Mouse (Mus musculus) limb, embryonic 14.5 days (tissue): Measurements from ENCODE around the gene Zdhhc12. TPM values are rescaled to one million over a fixed set of nuclear protein-coding genes. Genes with fewer than 3 reads are reported as not detected.

Experiments
- ATAC-seq: fragments of 200-750 bp; cut with Nextera tagmentation; 2 replicates; pipeline ENCODE4 v1.8.0; 2017; ENCODE audit warnings: low read depth, moderate number of reproducible peaks, moderate TSS enrichment; ENCODE audit not compliant: low FRiP score
- DNase-seq: peaks from one replicate; pipeline ENCODE4 v3.0.0-alpha.2; 2015; ENCODE audit warnings: low spot score
- H3K27ac ChIP-seq: fragments of 300-500 bp; sonication (generic); replicated peaks from 2 replicates; pipeline ENCODE4 v1.5.1; 2014; ENCODE audit warnings: low read depth, mild to moderate bottlenecking, low read length, moderate library complexity, mixed read lengths
- H3K27me3 ChIP-seq: fragments of 300-500 bp; sonication (generic); 2 replicates; pipeline ENCODE4 v1.6.1; 2014; ENCODE audit warnings: low read length, mixed read lengths; ENCODE audit not compliant: control insufficient read depth, insufficient read depth
- H3K36me3 ChIP-seq: fragments of 300-500 bp; sonication (generic); 2 replicates; pipeline ENCODE4 v1.6.1; 2014; ENCODE audit warnings: mild to moderate bottlenecking, low read length, moderate library complexity, mixed read lengths; ENCODE audit not compliant: control insufficient read depth, insufficient read depth
- H3K4me1 ChIP-seq: fragments of 300-500 bp; sonication (generic); 2 replicates; pipeline ENCODE4 v1.6.1; 2014; ENCODE audit warnings: antibody characterized with exemption, low read length, mixed read lengths; ENCODE audit not compliant: control insufficient read depth, insufficient read depth
- H3K4me2 ChIP-seq: fragments of 300-500 bp; sonication (generic); replicated peaks from 2 replicates; pipeline ENCODE4 v1.6.1; 2014; ENCODE audit warnings: low read depth, mild to moderate bottlenecking, low read length, moderate library complexity; ENCODE audit not compliant: severe bottlenecking
- H3K4me3 ChIP-seq: fragments of 300-500 bp; sonication (generic); replicated peaks from 2 replicates; pipeline ENCODE4 v1.5.1; 2014; ENCODE audit warnings: low read length
- H3K9ac ChIP-seq: fragments of 300-500 bp; sonication (generic); 2 replicates; pipeline ENCODE4 v1.6.1; 2014; ENCODE audit warnings: mild to moderate bottlenecking, low read depth, low read length, moderate library complexity; ENCODE audit not compliant: severe bottlenecking
- H3K9me3 ChIP-seq: fragments of 300-500 bp; sonication (generic); 2 replicates; pipeline ENCODE4 v1.6.1; 2016; ENCODE audit warnings: low read length; ENCODE audit not compliant: control insufficient read depth
- POLR2A ChIP-seq: fragments of 200-500 bp; IDR thresholded peaks from 2 replicates; pipeline ENCODE4 v1.8.0; 2012; ENCODE audit warnings: inconsistent platforms, mild to moderate bottlenecking, moderate library complexity, borderline replicate concordance; ENCODE audit not compliant: insufficient read depth, insufficient read length; ENCODE audit errors: extremely low read depth
- WGBS: fragments of 180-500 bp; shearing (Covaris S2); extraction: QIAGEN DNeasy Blood & Tissue Kit; methylation state at CpG from one replicate; pipeline ENCODE4 v1.1.7; 2014; 5-methylcytosine and 5-hydroxymethylcytosine counted together
- polyA plus RNA-seq, 2 experiments: library from polyadenylated mRNA; depleted of rRNA in 1 of 2; stranded (reverse) in 1 of 2; unstranded in 1 of 2; fragments of >200 nt; fragmentation: Nextera tagmentation in 1 of 2; extraction: Ambion mirVana in 1 of 2; gene quantifications; 2 replicates each; pipeline versions ENCODE4 v1.2.1 to v1.2.3; 2012 to 2014

The Zdhhc12 gene
- polyA plus RNA-seq, 2 experiments: 21.9 to 53.2 TPM

DNA sequence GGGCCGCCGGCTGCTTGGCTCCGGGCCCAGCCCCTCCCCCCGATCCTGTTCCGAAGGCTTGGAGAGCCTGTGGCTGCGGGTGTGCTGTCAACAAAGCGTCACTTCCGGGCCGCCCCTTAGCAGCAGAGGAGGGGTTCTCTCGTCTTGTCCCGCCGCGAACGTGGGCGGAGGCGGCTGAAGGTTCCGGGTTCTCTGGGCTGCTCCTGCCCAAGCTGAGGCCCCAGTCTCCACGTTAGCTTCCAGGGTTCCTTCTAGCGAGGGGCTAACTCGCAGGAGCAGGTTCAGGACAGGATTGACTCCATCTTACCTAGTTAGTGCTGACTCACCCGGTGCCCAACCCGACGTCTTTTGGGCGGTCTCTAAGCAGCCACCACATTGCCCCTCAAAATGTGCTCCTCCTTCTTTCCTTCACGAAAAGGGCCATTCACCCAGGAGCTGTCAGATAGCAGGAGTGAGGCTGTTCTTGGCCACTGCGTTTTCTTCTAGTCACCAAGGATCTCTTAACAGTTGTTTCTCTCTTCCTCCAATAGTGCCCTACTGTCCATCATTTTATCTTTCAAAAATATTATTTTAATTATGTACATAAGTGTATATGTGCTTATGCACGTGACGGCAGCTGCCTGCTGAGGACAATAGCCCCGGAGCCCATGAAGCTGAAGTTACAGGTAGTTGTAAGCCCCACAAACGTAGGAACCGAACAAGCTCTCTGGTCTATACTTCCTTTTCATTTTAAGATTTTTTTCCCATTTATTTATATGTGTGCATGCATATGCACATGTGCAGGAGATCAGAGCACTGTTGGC, 31.2 kb upstream of the Zdhhc12 start, which contains the start of gene Zer1:
TSS of gene Zer1 (minus strand) at position 114 of the 803 bp plus-strand sequence.
- ATAC-seq: peak; percentile 97
- peaks cover 14% of the 10 kb centered on the region for H3K36me3 ChIP-seq

DNA sequence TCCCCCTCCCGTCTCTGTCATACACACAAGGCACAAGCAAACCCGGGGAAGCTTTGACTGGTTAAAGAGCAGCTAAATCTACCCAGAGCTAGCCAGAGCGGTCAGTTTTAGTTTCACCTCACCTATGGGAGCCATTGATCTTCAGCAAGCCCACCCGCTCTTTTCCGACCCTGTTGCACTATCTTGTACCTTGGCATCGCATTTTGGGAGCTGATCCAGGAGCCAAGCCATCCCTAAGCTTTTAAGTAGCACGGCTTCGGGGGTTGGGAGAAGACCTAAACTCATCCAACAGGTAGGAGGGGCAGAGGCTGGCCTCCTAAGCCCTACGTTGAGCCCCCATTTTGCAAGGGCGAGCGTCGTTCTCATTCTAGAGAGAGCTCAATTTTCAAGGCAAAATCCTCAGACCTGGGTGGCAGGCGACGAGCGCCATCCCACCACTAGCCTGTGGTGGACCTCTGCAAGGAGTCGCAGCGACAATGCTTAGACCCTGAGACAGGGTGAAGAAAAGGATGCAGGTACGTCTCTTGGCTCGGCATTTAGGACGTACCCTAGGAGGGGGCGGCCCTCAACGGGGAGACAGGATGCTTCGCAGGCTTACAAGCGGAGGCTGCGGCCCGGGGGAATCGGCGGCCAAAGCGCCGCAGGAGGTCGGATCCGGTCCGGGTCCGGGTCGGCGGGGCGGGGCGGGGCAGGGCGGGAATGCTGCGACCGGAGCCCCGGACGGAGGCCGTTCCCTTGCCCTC, 30.5 kb upstream of the Zdhhc12 start:
- Histone ChIP-seq H3K4me1 (peaks cover 13% of the 10 kb centered on the region; the same call in 1 of the 2 replicates), H3K4me3 (peak overlapping the region; percentile 83), H3K36me3 (peaks cover 14% of the 10 kb centered on the region), H3K9me3 (no peaks in the 10 kb centered on the region), H3K27me3 (no peaks in the 10 kb centered on the region), H3K27ac (peak overlapping the region; percentile 91), H3K4me2 (peak overlapping the region; percentile 91), H3K9ac (peak overlapping the region; percentile 89)
- ATAC-seq (peak; percentile 66), DNase-seq (peak; percentile 26)
- WGBS: 3% methylated on average over 39 of the region's 44 CpGs
- TF ChIP-seq POLR2A: no peak

More for the DNA sequence above, 31.2 kb upstream of the Zdhhc12 start, which contains the start of gene Zer1:
- Histone ChIP-seq H3K4me2 (peak within 1 kb of the TSS; percentile 91), H3K4me1 (peaks cover 13% of the 10 kb centered on the region; the same call in 1 of the 2 replicates), H3K9me3 (no peaks in the 10 kb centered on the region), H3K27ac (peak within 1 kb of the TSS; percentile 91), H3K27me3 (no peaks in the 10 kb centered on the region), H3K4me3 (peak within 1 kb of the TSS; percentile 83), H3K9ac (peak within 1 kb of the TSS; percentile 89)
- WGBS: 10% methylated on average over 28 of the region's 31 CpGs
- DNase-seq: peak; percentile 94
- no peak; the same call in 1 of the 2 replicates for TF ChIP-seq POLR2A

GRCm38 (mm10) chr2:30122766-30123165, 29.3 kb upstream of the Zdhhc12 start:
- no peak for DNase-seq
- 87% methylated on average over 5 of the region's 5 CpGs for WGBS
- Histone ChIP-seq H3K9ac (no peak overlapping the region), H3K4me2 (no peak overlapping the region), H3K9me3 (no peaks in the 10 kb centered on the region), H3K4me1 (peaks cover 13% of the 10 kb centered on the region; the same call in 1 of the 2 replicates), H3K36me3 (peaks cover 14% of the 10 kb centered on the region), H3K27ac (no peak overlapping the region), H3K27me3 (no peaks in the 10 kb centered on the region), H3K4me3 (no peak overlapping the region)
- TF ChIP-seq POLR2A: no peak
- ATAC-seq: no peak

GRCm38 (mm10) chr2:30120269-30120668, 26.8 kb upstream of the Zdhhc12 start:
- H3K4me2 ChIP-seq: no peak overlapping the region
- H3K27ac ChIP-seq: no peak overlapping the region
- H3K4me3 ChIP-seq: no peak overlapping the region
- TF ChIP-seq POLR2A: no peak
- H3K36me3 ChIP-seq: peaks cover 17% of the 10 kb centered on the region
- no peaks in the 10 kb centered on the region for H3K27me3 ChIP-seq
- H3K9me3 ChIP-seq: no peaks in the 10 kb centered on the region
- peaks cover 13% of the 10 kb centered on the region; the same call in 1 of the 2 replicates for H3K4me1 ChIP-seq
- ATAC-seq (no peak), DNase-seq (no peak)
- 87% methylated on average over 4 of the region's 4 CpGs for WGBS
- H3K9ac ChIP-seq: no peak overlapping the region

- DNase-seq (no peak), ATAC-seq (no peak)
- no peak overlapping the region for H3K9ac ChIP-seq
- H3K9me3 ChIP-seq: no peaks in the 10 kb centered on the region
- peaks cover 8% of the 10 kb centered on the region; the same call in 1 of the 2 replicates for H3K4me1 ChIP-seq
- H3K27me3 ChIP-seq: no peaks in the 10 kb centered on the region
- H3K27ac ChIP-seq: no peak overlapping the region
- H3K4me3 ChIP-seq: no peak overlapping the region
- no peak overlapping the region for H3K4me2 ChIP-seq
- no peak for TF ChIP-seq POLR2A
- 35% methylated on average over 6 of the region's 6 CpGs for WGBS
- H3K36me3 ChIP-seq: peaks cover 17% of the 10 kb centered on the region
These were observed 26.2 kb upstream of the Zdhhc12 start for GRCm38 (mm10) chr2:30119641-30120051.
